Mouse (Mus musculus): ENCODE data around the gene Iqce.

The Iqce gene

DNA sequence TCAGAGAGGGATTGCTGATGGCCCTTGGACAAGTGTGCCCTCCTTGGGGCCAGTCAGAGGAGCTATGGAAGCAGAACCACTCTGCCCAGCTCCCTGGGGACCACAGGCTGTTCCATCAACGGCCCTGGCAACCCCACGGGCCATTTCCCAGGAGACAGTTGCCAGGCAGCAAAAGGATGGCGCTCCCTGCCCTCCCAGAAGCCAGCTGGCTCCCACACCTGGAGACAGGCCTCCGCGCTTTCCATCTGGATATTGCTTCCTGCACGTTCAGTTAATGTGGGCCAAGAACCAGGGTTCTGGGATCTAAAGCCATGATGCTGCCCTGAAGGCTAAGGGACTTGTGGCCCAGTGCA is 65.1 kb downstream of the Iqce start:
- peak; percentile 43 for DNase-seq

DNA sequence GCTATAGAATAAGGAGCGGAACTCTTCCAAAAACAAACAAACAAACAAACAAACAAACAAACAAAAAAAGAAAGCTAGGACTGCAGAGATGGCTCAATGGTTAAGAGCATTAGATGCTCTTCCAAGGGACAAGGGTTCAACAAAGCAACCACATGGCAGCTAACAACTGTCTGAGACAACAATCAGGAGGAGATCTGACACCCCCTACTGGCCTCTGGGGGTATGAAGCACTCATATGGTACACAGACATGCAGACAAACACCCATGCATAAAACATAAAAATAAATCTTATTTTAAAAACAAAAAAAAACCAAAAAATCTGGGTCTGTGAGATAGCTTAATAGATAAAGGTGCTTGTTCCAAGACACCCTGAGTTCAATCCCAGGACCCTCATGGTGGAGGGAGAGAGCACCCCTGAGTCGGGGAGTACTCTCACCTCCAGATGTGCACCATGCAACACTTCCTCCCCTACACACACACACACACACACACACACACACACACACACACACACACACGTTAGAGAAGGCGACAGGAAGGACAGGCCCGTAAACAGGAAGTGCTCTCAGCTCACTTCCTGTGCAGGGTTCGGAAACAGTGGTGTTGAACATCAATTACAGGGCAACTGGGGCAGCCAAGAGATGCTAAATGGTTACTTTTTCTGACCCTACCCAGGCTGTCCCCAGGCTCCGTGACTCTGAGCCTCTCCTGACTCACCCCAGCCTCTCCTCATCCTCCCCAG is 65.7 kb downstream of the Iqce start:
- DNase-seq = no peak

DNA sequence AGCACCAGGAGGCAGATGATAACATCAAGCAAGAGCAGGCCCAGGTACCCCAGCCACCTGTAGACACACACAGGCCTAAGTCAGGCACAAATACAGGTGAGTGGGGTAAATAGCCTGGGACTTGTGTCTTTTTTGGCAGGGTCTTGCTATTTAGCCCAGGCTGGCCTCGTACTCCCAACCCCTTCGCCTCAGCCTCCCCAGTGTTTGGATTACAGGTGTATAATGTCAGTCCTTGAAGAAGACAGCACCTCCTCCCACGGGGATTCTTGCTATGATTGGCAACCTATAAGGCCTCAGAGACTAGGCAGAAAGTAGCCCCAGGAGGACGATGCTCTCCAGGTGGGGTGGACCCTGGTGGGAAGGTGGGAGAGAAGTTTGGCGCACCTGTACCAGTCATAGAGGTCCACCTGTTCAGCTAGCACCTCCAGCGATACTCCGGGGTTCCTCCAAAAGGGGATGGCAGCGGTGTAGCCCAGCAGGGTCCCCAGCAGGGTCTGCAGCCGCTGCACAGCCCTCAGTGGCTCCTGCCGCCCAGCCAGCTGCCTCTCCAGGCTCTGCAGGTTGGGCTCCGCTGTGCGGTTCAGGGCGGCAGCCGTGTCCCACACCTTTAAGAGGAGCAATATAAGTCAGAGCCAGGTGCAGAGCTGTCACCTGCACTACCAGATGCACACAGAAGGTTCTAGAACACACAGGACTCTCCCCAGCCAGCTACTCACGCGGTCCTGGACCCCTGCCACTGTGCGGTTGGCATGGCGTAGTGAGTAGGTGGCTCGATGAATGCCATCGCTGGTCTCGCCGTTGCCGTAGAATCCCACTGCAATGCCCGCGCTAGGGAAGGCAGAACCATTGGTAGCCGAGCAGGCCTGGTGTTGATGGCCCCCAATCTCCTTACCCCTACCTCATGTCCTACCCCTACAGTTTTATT is 67.1 kb downstream of the Iqce start:
- peak; percentile 50 for DNase-seq

DNA sequence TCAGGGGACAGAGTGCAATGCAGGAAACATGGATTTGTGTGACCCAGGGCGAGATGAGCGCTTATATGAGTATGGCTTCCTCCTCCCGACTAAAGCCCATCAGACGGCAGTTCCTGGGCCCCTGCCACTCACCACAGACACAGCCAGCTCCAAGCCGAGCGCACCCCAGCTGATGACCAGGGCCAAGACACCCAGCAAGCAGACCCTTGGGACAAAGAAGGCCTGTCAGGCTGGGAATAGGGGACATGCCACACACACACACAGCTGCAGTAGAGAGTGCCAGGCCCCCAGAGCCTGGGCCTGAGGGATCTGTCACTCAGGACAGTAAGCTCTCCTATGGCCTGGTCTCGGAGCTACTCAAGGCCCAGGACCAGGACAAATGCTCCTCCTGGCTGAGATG is 68.7 kb downstream of the Iqce start:
- no peak for DNase-seq

DNA sequence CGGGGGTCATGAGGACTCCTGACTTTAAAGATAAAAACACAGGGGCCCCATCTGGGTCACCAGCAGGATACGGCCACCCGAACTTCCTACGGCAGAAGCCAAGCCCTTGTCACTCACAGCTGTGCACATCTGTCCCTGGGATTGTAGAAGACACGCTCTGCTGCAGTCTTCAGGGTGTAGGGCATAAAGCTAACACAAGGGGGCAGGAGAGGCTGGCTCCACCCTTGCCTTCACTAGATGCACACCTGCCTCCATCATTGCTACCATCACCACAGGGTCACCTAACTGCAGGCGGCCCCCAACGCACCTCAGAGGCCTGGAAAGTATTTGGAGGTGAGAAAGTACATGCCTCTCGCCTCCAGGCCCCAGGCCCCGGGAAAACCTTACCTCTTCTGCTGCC is 73.2 kb downstream of the Iqce start:
- no peak for DNase-seq

DNA sequence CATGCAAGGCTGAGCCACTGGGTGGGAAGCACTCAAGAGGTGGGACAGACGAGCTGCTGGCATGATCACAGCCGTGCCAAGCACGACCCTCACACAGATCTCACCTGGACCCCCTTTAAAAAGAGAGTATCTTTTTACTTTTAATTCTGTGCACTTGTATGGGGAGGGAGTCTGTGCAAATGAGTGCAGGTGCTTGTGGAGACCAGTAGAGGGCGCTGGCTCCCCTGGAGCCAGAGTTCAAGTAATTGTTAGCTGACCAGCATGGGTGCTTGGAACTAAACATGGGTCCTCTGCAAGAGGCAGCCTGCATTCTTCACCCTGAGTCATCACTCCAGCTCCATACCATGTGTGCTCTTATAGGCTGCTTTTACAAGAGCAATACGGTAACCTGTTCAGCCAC is 74.6 kb downstream of the Iqce start:
- DNase-seq = no peak

DNA sequence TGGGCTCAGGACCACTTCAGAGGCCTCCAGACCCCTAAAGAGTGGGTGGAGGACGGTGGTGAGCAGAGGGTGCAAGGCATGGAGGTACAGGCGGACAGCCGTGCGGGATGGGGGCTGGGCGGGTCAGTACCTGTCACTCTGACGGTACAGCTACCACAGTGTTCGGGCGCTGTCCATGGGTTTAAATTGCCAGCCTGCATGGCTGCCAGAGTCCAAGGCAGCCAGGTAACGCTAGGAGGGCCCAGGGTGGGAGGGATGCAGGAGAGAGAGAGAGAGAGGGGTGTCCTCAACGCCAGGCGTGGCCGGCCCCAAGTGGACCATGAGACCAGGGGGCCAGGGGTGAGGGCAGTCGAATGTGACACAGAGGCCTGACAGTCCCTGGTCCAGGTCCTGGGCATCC is 77.2 kb downstream of the Iqce start:
- DNase-seq = no peak

DNA sequence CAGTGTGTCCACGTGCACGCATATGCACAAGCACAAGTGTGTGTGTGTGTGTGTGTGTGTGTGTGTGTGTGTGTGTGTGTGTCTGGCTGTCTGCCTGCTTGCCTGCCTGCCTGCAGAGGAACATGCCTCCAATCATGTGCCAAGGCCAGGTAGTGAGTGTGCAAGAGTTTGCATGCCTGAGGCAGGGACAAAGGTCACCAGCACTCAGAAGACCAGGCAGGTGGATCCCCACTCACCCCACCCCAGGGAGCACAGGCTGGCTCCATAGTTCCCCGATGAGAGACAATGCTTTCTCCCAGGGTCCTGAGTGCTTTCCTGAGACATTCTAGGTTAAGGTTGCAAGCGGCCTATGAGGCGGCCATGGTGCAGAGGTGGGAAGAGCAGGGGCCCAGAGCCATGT is 77.9 kb downstream of the Iqce start:
- DNase-seq = no peak

DNA sequence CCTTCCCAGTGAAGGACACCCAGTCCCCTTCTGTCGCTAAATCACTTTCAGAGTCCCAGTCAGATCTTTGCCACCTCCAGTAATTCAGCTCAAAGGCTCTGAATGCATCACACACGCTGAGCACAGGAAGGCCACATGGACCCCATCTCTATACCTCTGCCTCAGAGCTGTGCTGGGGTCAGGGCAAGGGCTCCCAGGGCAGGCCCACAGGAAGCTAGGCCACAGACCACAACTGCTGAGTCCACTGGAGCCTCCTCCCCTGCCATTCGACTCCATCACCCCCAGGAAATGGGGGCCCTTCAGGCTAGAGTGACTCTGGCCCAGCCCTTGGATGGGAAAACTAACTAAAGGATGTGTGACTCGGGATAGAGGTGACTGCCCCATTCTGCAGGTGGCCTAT is 78.4 kb downstream of the Iqce start:
- DNase-seq = no peak

DNA sequence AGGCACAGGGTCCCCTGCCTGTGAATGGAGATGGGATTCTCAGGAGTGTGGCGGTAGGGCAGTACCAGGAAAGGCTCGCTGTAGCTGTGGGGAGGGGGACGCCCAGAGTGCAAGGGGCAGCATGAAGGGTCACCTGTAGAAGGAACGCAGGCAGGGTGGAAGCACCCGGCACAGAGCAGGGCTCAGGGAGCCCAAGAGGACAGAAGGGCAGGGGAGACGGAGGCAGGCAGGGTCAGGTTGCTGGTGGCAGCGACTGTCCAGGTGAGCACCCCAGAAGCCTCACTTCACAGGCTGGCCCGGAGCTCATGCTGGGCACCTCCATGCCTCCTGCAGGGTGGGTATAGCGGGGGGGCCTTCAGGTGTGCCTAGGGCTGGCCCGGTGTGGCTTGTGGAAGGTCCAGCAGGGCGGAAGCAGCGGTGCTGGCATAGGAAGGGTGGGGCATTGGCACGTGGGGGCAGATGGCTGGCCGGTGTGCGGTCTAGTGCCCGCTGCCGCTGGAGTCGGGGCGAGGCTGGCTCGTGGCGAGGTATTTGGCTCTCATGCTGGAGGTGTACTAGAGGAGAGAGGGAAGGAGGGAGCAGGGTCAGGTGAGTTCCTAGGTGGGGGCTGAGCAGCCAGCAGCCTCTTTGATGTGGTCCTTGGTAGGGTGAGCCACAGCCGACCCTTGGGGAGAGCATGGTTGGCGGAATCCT is 79.1 kb downstream of the Iqce start:
- no peak for DNase-seq

DNA sequence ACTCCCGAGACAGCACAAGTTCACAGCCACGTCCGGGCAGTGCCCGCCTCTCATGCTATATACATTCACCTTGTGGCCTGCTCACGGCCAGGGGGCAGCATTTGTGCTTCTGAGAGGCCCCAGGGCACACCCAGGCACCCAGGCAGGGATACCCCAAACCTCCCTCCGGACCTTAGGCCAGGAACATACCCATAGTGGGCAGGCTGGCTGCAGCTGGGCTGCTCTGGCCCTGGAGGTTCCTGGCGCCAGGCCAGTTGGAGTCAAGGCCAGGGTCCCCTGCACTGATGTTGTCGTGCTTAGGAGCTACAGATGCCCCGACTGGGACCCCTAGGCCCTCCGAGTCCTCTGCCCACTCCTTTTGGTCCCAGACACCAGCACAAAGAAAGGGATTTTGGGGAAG is 80.7 kb downstream of the Iqce start:
- no peak for DNase-seq

DNA sequence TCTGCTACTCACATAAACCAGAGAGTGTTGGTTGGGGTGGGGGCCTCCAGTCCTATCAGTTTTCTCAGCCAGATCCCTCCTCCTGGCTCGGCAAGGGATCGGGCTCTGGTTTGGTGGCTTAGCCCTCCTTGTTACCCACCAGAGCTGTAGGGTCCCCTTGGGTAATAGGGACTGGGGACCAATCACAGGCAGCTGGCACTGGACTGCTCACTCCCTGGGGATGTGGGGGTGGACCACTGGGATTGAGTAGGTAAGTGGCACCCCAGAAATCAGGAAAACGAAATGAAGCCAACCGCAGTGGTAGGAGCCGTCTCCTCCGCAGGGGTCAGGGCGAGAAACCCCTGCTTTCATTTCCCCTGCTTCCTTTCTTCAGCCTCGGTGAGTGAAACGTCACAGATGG is 81.1 kb downstream of the Iqce start:
- no peak for DNase-seq

DNA sequence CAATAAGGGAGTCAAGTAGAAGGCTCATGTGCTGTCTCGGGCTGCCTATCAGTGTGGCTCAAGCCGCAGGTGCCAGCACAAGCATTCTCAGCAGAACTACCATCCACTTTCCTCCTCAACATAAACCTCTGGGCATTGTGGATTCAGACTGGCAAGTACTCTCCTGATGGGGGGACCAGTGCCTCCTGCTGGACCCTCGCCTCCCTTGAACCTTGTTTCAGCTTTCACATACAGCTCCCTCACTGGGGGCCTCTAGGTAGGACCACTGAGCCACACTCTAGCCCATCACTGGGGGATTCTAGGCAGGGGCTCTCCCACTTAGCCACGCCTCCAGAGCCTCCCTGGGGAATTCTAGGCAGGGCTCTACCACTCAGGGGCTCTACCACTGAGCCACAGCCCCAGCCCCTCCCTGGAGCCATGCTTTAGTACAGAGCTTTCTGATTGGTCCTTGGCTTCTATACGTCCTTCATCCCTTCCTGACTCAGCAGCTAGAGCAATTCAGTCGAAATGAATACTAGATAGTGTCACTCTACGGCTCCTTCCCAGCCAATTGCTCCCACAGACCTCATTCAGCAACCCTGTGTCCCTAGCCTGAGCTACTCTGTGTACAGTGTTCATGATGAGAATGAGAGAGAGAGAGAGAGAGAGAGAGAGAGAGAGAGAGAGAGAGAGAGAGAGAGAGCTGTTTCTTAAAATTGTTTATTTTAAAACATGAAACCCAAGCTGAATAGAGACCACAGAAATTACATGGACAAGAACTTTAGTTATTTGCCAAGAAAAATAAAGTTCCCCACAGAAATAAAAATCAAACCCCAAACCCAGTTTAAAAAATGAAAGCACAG is 82.1 kb downstream of the Iqce start:
- no peak for DNase-seq

DNA sequence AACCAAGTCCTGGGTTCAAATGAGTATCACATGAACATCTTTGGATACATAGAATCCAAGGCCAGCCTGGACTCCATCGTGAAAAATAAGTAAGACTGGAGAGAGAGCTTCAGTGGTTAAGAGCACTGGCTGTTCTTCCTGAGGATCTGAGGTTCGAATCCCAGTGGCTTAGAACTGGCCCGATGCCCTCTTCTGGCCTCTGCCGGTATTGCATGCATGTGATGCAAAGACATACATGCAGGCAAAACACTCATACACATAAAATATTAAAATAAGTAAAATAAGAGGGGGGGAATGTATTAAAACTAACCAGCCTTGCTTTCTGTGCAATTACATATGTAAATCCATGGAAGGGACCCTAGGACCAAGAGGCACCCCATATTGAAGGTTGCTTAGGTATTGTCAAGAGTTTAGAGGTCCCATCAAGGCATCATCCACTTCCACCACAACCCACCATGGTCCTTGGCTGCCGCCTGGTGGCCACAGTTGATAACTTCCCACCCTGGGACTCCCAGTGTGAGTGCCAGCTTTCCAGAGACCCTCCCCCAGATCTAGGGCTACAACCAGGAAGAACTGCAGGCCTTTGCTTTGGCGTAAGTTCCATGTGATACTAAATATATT is 82.9 kb downstream of the Iqce start:
- peak; percentile 58 for DNase-seq

DNA sequence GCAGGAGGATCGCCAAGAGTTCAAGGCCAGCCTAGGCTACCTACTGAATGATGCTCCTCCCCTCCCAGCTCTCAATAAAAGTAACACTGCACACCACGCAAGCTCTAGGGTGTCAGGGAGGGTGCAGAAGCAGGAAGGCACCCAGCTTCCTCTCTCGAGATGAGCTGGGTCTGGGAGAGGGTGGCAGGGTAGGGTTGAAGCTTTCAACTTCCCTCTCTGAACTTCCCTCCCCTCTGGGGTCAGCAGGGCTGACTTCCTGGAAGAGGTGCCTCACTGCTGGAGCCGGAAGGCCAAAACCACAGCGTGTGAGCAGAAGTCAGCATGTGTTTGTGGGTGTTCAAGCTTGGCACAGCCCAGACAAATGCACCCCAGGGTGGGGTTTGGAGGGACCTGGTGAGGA is 84.5 kb downstream of the Iqce start:
- no peak for DNase-seq

DNA sequence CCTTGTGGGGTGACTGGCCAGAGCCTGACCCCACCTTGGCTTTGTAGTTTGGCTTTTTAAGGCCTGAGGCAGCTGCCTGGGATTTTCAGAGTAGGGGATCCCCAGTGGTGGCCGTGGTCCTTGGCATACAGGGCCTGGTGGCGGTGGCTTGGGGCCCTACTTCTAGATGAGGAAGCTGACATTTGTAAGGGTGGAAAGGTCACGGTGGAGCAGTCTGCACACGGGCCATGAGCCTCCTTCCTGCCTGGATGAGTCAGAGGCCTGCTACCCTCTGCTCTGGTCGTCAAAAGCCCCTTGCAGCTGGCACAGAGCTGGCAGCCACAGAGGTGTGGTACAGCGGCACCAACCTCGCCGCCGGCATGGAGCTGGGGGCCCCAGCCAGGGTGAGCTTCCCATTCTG is 85.5 kb downstream of the Iqce start:
- no peak for DNase-seq

DNA sequence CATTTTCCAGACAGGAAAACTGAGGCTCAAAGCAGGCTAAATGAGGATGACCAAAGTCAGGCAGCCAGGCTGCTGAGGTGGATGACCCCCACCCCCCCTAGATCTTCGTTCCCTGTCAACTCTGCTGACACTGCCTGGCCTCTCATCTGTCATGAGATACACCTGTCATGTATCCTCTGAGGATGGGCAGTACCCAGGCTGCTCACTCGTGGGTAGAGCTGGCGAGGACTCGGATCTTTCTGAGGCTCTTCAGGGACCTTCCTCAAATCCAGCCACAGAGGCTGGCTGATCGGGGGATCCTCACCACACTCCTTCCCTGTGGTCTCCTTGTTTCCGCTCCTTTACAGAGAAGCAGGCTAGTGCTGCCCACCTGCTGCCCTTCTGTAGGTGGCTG is 86.1 kb downstream of the Iqce start:
- DNase-seq = no peak

DNA sequence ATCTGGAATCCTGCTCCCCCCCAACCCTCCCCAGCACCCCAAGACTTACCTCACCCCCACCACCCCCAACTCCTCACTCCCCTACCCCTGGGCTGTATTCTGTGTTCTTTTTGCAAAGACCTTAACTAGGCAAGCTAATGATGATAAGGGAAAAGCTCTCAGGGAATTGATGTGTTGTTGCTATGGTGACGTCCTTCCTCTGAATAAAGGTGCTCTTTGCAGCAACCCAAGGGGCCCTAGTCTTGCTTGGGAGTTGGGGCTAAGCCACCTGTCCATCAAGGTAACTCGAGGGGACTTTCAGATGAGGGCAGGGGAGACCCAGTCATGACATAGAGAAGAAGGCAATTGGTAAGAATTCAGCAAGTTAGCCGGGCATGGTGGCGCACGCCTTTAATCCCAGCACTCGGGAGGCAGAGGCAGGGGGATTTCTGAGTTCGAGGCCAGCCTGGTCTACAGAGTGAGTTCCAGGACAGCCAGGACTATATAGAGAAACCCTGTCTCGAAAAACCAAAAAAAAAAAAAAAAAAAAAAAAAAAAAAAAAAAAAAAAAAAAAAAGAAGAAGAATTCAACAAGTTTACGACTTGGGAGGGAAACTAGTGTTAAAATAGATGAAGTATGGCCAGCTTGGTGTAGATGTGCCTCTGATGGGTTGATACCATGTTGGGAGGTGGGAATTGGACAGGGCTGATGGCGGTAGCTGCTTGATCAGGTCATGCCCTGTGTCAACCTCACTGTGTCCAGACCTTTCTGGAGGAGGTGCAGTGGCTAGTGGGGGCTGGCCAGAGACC is 86.7 kb downstream of the Iqce start:
- DNase-seq = no peak

DNA sequence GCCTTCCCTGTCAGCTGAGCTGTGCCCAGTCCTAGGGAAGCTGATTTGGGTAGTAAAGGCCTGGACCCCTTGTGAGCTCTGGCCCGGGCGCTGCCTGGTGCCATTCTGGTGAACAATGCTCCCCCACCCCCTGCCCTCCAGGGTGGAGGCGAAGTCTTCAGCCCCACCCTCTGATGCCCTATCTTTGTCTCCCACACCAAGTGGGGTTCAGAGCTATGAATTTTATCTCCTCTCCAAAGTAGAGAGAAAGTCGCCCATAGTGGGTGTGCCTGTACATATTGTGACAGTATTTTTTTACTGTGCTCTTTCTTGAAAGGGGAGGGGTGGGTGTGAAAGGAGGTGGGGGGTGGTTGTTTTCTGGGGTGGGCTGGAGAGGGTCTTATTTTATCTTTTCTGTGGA is 87.3 kb downstream of the Iqce start:
- DNase-seq = no peak

DNA sequence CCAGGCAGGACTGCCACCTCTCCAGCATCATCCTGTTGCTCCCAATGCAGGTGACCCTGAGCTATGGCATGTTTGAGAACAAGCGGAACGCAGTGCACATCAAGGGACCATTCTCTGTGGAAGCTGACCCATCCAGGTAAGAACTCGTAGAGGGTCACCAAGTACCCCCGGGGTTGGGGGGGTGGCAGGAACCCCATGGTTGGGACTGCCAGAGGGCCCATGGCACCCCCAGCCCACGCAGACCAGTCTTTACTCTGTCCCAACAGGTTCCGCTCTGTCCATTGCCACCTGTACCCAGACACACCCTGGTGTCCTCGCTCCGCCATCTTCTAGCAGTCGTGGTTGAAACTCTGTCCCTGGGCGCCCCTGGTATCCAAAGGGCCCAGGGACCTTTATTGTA is 88.0 kb downstream of the Iqce start:
- no peak for DNase-seq

DNA sequence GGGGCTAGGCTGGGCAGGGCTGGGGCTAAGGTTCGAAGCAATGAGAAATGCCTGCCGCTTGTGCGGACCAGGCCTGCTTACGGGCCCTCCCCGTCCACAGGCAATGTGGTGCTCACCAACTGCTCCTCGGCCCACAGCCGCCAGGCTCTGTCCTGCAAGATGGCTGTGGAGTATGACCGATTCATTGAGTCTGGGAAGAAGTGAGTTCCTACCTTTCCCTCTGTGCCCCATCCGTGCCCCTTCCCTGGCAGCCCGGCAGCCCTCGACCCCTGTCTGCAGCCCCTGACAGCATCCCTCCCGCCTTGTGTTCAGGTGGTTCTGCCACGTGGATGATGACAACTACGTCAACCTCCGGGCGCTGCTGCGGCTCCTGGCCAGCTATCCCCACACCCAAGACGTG is 90.0 kb downstream of the Iqce start:
- DNase-seq = no peak
